Comparison of ENCODE assay signal across 17 mouse cellular contexts in genomic region chr9:115274806-115275205, GRCm38 (mm10).
"Had no signal": no experiment of that assay in that cellular context is flagged by ENCODE, and none has a peak within 500 bp of the region (broad histone marks: within the 10 kb centered on the region; RNA-seq: fewer than 3 reads in every experiment).

No protein-coding gene starts in this region.

- H3K27me3 ChIP-seq: midbrain, embryonic 12.5 days; neural tube, embryonic 13.5 days; neural tube, embryonic 15.5 days had no signal

- H3K27ac ChIP-seq: liver, embryonic 14.5 days; midbrain, embryonic 10.5 days; midbrain, embryonic 12.5 days; neural tube, embryonic 13.5 days; neural tube, embryonic 15.5 days had no signal

- DNase-seq: lung, embryonic 14.5 days; lung, postnatal 10 days; lung, postnatal 4 days; midbrain, embryonic 14.5 days; right cerebral cortex, postnatal 25 days; right cerebral cortex, postnatal 4 days; spleen, adult 18-20 months; thymus, adult 18-20 months; thymus, postnatal 14 days; thymus, postnatal 36 days had no signal

- H3K9ac ChIP-seq: liver, embryonic 14.5 days; lung, embryonic 14.5 days; midbrain, embryonic 12.5 days; neural tube, embryonic 13.5 days; neural tube, embryonic 15.5 days had no signal

- H3K9me3 ChIP-seq: midbrain, embryonic 10.5 days; midbrain, embryonic 12.5 days; neural tube, embryonic 13.5 days; neural tube, embryonic 15.5 days had no signal

- H3K4me1 ChIP-seq: midbrain, embryonic 10.5 days; midbrain, embryonic 12.5 days; neural tube, embryonic 13.5 days; neural tube, embryonic 15.5 days had no signal

- H3K4me3 ChIP-seq: midbrain, embryonic 10.5 days; midbrain, embryonic 12.5 days; myocyte; neural tube, embryonic 13.5 days; neural tube, embryonic 15.5 days had no signal

- H3K4me2 ChIP-seq: lung, embryonic 14.5 days; midbrain, embryonic 12.5 days; neural tube, embryonic 13.5 days; neural tube, embryonic 15.5 days had no signal

- ATAC-seq: midbrain, embryonic 16.5 days had no signal
